Mouse (Mus musculus) thymus, adult 2 months (tissue): Measurements from ENCODE around the gene Rcan1.

Experiments used
- CTCF ChIP-seq: fragments of 200-500 bp; IDR thresholded peaks from 2 replicates; pipeline ENCODE4 v1.5.1; 2012; ENCODE audit warnings: mild to moderate bottlenecking, control low read depth, low read length, moderate library complexity, borderline replicate concordance; ENCODE audit not compliant: control insufficient read depth, poor library complexity, insufficient read depth; ENCODE audit errors: extremely low read depth
- POLR2A ChIP-seq: fragments of 200-500 bp; IDR thresholded peaks from 2 replicates; pipeline ENCODE4 v1.6.1; 2012; ENCODE audit warnings: mild to moderate bottlenecking, low read length, control low read depth, moderate library complexity; ENCODE audit not compliant: control insufficient read depth, poor library complexity, insufficient read depth; ENCODE audit errors: extremely low read depth

- no peak for TF ChIP-seq CTCF
- TF ChIP-seq POLR2A, result no peak
Measured at GRCm38 (mm10) chr16:92415702-92416118, 55.0 kb downstream of the Rcan1 start.
